Mouse (Mus musculus) forelimb bud, embryonic 11.5 days (tissue): ENCODE results near the gene Gm17349.
A peak's percentile ranks its signal among the peaks of the same experiment; 100 is the strongest.

Source experiments
- DNase-seq: peaks from one replicate; pipeline ENCODE4 v3.0.0-alpha.2; 2012; ENCODE audit warnings: low read depth, low spot score

Gm17349 gene

DNA sequence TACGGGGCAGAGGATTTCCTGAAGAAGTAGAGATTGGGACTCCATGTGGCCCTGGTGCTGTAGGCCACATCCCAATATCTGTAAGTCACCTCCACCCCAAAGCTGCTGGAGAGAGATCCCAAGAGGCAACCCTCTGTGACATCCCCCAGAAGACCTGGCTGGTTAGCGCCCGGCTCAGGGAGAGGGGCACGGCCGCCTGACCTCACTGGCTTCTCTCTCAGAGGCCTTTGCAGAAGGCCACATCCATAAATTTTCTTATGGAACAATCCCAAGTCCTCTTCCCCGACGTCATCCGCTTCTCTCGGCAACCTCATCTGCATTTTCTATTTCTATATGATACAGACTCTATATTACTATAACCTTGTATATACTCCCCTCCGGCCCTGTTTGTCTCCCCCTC is 5.6 kb downstream of the Gm17349 start:
- DNase-seq = no peak

- DNase-seq = no peak
Measured at GRCm38 (mm10) chr15:99698533-99699085, 6.7 kb downstream of the Gm17349 start.

DNA sequence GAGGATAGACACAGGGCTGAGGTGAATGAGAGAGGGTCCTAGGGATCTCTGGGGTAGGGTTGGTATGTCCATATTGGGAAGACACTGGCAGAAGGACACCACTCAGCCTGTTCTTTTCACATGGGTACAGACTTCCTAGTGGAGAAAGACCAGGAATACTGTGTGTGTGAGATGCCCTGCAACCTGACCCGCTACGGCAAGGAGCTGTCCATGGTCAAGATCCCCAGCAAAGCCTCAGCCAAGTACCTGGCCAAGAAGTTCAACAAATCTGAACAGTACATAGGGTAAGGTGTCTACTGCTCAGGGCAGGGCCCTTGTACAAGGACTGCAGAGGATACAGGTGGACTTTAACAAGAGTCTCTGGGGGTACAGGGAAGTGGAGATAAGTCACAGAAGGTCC is 8.0 kb downstream of the Gm17349 start:
- peak; percentile 38 for DNase-seq

- no peak for DNase-seq
Measured at GRCm38 (mm10) chr15:99691976-99692375, 13.3 kb downstream of the Gm17349 start.

GRCm38 (mm10) chr15:99690924-99691323 is 14.4 kb downstream of the Gm17349 start:
- no peak for DNase-seq

- peak; percentile 71 for DNase-seq
Measured at GRCm38 (mm10) chr15:99688712-99689111, 16.6 kb downstream of the Gm17349 start.

- DNase-seq = no peak
Measured at GRCm38 (mm10) chr15:99684156-99684555, 21.1 kb downstream of the Gm17349 start.

- DNase-seq = no peak
Measured at GRCm38 (mm10) chr15:99682880-99683279, 22.4 kb downstream of the Gm17349 start.

GRCm38 (mm10) chr15:99679008-99679407 is 26.3 kb downstream of the Gm17349 start:
- DNase-seq = no peak

- DNase-seq = no peak
Measured at GRCm38 (mm10) chr15:99678063-99678800, 27.1 kb downstream of the Gm17349 start.

DNA sequence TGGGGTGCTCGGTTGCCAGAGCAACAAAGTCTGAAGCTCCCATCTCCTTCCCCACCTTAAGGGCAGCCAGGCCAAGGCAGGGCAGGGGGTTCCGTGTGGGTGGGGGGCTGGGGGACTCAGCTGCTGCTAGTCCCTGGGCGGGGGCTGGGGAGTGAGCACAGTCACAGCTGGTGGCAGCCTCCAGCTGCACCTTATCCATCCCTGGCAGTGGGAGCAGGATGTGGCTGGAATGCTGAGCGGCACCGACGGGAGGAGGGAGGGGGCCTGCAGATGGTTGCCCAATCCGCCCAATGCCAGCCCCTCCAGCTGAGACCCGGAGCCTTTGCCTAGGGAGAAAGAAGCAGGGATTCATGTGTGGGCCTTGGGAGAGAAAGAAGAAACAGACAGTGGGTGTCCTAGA is 28.2 kb downstream of the Gm17349 start:
- DNase-seq = no peak

DNA sequence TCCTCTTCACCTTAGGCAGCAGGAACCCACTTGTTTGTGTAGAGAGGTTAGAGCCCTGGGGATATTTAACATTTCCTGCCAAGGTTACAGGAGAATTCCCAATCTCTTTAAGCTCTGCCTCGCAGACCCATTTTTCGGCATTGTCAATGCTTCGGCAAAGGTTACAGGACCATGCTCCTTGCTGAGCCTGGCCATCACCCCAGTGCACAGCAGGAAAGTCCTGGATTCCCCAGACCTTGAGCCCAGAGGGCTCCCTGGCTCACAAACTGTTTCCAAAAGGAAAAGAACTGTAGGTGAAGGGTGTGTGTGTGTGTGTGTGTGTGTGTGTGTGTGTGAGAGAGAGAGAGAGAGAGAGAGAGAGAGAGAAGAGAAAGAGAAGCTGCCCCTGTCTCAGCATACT is 30.4 kb downstream of the Gm17349 start:
- DNase-seq = no peak

DNA sequence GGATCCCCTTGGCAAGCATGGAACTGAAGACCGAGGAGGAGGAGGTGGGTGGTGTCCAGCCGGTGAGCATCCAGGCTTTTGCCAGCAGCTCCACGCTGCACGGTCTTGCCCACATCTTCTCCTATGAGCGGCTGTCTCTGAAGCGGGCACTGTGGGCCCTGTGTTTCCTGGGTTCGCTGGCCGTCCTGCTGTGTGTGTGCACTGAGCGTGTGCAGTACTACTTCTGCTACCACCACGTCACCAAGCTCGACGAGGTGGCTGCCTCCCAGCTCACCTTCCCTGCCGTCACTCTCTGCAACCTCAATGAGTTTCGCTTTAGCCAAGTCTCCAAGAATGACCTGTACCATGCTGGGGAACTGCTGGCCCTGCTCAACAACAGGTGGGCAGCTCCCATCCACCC is 33.5 kb downstream of the Gm17349 start:
- DNase-seq = no peak

DNA sequence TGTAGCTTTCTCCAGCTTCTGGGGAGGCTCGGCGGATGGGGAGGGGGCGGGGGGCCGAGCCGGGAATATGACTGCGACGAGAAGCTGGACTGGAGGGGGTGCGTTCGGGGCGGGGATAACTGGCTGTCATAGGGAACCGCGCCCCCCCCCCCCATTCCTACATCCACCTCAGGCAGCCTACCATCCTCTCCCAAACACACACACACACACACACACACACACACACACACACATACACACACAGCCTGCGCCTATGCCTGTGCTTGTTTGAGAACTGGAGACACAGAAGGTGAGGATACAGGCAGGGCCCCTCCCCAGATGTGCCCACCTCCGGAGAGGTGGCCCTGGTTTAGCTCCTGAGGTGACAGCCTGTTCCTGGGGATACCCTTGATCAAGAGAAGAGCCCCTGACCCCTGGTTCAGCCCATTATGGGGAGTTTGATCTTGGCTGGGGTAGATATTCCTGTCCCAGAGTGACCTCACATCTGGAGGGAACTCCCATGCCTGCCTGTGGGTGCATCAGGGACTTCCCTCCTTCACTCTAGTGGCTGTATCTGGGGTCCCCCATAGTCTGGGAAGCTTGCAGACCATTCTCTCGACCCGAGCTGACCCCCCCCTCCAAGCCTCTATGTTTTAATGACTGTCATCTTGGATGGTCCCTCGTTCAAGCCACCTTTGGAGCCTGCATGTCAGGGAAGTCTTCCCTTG is 34.2 kb downstream of the Gm17349 start:
- DNase-seq = no peak

DNA sequence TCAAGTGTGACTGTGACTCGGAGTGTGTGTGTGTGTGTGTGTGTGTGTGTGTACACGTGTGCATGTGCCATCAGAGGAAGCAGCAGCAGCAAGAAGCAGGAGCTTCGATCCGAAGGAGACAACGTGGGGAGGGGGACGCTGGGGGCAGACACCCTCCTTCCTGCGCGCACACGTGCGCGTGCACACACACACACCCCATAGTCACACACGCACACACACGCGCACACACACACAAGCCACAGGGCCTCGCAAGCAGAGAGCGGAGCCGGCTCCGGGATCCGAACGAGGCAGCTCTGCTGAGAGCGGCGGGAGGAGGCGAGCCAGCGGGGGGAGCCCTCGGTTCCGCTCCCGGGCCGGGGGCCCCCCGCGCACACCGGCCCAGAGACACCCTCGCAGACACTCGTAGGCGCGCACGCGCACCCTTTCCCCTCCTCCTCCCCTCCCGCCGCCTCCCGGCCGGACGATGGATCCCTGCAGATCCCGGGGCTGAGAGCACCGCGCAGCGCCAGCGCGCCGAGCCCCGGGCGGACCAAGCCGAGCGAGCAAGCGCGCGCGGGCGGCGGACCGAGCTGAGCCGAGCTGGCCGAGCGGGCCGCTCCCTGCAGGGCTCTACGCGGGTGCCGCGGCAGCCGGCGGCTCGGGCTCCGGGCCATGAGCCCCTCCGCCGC is 35.0 kb downstream of the Gm17349 start, which contains the start of gene Asic1:
Gene Asic1, plus strand, starts transcription at position 215 of the 668 bp plus-strand sequence.
- no peak for DNase-seq

- no peak for DNase-seq
Measured at GRCm38 (mm10) chr15:99669392-99669791, 35.9 kb downstream of the Gm17349 start.

GRCm38 (mm10) chr15:99668881-99669280 is 36.4 kb downstream of the Gm17349 start:
- DNase-seq = peak; percentile 79

- DNase-seq = no peak
Measured at GRCm38 (mm10) chr15:99667544-99667943, 37.7 kb downstream of the Gm17349 start.

GRCm38 (mm10) chr15:99664600-99665451 is 40.5 kb downstream of the Gm17349 start:
- DNase-seq = peak; percentile 35

GRCm38 (mm10) chr15:99663964-99664599 is 41.2 kb downstream of the Gm17349 start:
- no peak for DNase-seq

- peak; percentile 57 for DNase-seq
Measured at GRCm38 (mm10) chr15:99662371-99662770, 42.9 kb downstream of the Gm17349 start.
